Mouse (Mus musculus) embryonic facial prominence, embryonic 13.5 days (tissue): Measurements from ENCODE around the gene Tshz2. TPM values are rescaled to one million over a fixed set of nuclear protein-coding genes. Genes with fewer than 3 reads are reported as not detected.
A peak's percentile ranks its signal among the peaks of the same experiment; 100 is the strongest.

Source experiments
- ATAC-seq: fragments of 200-750 bp; cut with Nextera tagmentation; 2 replicates; pipeline ENCODE4 v1.8.0; 2017; ENCODE audit warnings: low read depth; ENCODE audit not compliant: insufficient number of reproducible peaks, insufficient read depth, low FRiP score, low TSS enrichment
- H3K27ac ChIP-seq: fragments of 300-500 bp; sonication (generic); 2 replicates; pipeline ENCODE4 v1.5.1; 2015; ENCODE audit warnings: moderate library complexity, mild to moderate bottlenecking, inconsistent platforms
- H3K27me3 ChIP-seq: fragments of 300-500 bp; sonication (generic); 2 replicates; pipeline ENCODE4 v1.6.1; 2015; ENCODE audit warnings: mild to moderate bottlenecking, inconsistent platforms
- H3K36me3 ChIP-seq: fragments of 300-500 bp; sonication (generic); 2 replicates; pipeline ENCODE4 v1.6.1; 2015; ENCODE audit warnings: mild to moderate bottlenecking, inconsistent platforms
- H3K4me1 ChIP-seq: fragments of 300-500 bp; sonication (generic); 2 replicates; pipeline ENCODE4 v1.6.1; 2015; ENCODE audit warnings: inconsistent platforms
- H3K4me2 ChIP-seq: fragments of 300-500 bp; sonication (generic); 2 replicates; pipeline ENCODE4 v1.6.1; 2015; ENCODE audit warnings: moderate library complexity, mild to moderate bottlenecking, inconsistent platforms
- H3K4me3 ChIP-seq: fragments of 300-500 bp; sonication (generic); 2 replicates; pipeline ENCODE4 v1.5.1; 2015; ENCODE audit warnings: mild to moderate bottlenecking, inconsistent platforms
- H3K9ac ChIP-seq: fragments of 300-500 bp; sonication (generic); 2 replicates; pipeline ENCODE4 v1.6.1; 2015; ENCODE audit warnings: mild to moderate bottlenecking, inconsistent platforms
- H3K9me3 ChIP-seq: fragments of 300-500 bp; sonication (generic); 2 replicates; pipeline ENCODE4 v1.6.1; 2016; ENCODE audit warnings: inconsistent platforms
- WGBS: fragments of 180-500 bp; shearing (Covaris S2); methylation state at CpG from one replicate; pipeline ENCODE4 v1.1.7; 2015; ENCODE audit warnings: mixed read lengths; 5-methylcytosine and 5-hydroxymethylcytosine counted together
- polyA plus RNA-seq: library from polyadenylated mRNA; unstranded; fragments of >200 nt; fragmentation: Nextera tagmentation; extraction: Ambion mirVana; gene quantifications from 2 replicates; pipeline ENCODE4 v1.2.1, GENCODE M21; 2015

The Tshz2 gene
- polyA plus RNA-seq, 1 experiment from 2014 or later, result 10.2 TPM

DNA sequence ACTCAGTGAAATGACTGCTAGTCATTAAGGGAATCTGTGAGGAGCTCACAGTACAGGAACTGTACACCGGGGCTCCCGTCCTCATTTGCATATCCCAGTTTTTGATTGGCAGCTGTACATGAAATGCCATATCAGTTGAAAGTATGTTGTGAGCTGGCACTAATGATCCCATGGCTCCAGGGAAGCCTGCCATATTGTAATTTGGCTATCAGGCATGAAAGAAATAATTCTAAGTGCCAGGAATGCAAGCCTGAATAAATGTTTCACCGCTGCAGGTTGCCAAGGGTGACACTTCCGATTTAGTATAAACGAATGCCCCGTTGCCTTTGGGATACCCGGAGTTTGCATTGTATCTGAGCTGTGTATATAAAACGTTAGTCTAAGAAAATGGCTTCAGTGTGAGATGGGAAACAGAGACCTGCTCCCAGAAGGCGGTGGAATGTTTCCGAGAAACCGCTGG is 366.1 kb downstream of the Tshz2 start:
- Histone ChIP-seq H3K4me2 (peak overlapping the region; percentile 45), H3K27me3 (no peaks in the 10 kb centered on the region), H3K36me3 (no peaks in the 10 kb centered on the region), H3K9ac (no peak overlapping the region), H3K27ac (peak overlapping the region; percentile 84), H3K4me3 (no peak overlapping the region), H3K9me3 (no peaks in the 10 kb centered on the region), H3K4me1 (peaks cover 56% of the 10 kb centered on the region)
- 26% methylated on average over 11 of the region's 11 CpGs for WGBS
- no peak for ATAC-seq

- no peak overlapping the region for H3K9ac ChIP-seq
- ATAC-seq, result no peak
- H3K36me3 ChIP-seq, result no peaks in the 10 kb centered on the region
- 62% methylated on average over 25 of the region's 25 CpGs for WGBS
- H3K27ac ChIP-seq, result 0 out of 2 replicates have a peak overlapping the region, but pooled peaks have one; percentile 22
- no peak overlapping the region for H3K4me3 ChIP-seq
- no peaks in the 10 kb centered on the region; the same call in 1 of the 2 replicates for H3K9me3 ChIP-seq
- peaks cover 33% of the 10 kb centered on the region for H3K4me1 ChIP-seq
- no peaks in the 10 kb centered on the region for H3K27me3 ChIP-seq
- H3K4me2 ChIP-seq, result 0 out of 2 replicates have a peak overlapping the region, but pooled peaks have one; percentile 14
These were observed 370.0 kb downstream of the Tshz2 start for GRCm38 (mm10) chr2:170002594-170003504.

DNA sequence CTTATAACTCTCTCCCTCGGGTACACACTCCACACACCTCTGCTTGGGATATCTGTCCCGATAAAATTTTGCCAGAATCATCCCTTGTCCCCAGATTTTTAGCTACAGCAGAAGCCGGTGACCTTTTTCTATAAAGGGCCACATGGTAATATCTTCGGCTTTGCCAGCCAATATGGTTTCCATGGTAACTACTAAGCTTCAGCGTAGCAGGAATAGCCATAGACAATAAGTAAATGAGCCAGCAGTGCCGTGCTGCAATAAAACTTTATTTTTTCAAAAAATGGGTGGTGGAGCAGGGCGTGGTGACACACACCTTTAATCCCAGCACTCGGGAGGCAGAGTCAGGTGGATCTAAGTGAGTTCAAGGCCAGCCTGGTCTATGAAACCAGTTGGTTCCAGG is 370.9 kb downstream of the Tshz2 start:
- 74% methylated on average over 8 of the region's 8 CpGs for WGBS
- no peak overlapping the region for H3K4me2 ChIP-seq
- no peak overlapping the region for H3K9ac ChIP-seq
- H3K27me3 ChIP-seq, result no peaks in the 10 kb centered on the region
- no peak overlapping the region for H3K4me3 ChIP-seq
- peaks cover 4% of the 10 kb centered on the region; the same call in 1 of the 2 replicates for H3K9me3 ChIP-seq
- peaks cover 25% of the 10 kb centered on the region for H3K4me1 ChIP-seq
- H3K27ac ChIP-seq, result no peak overlapping the region
- ATAC-seq, result no peak
- no peaks in the 10 kb centered on the region for H3K36me3 ChIP-seq

GRCm38 (mm10) chr2:170006829-170007228 is 374.0 kb downstream of the Tshz2 start:
- no peaks in the 10 kb centered on the region for H3K36me3 ChIP-seq
- no peak overlapping the region for H3K27ac ChIP-seq
- H3K4me3 ChIP-seq, result no peak overlapping the region
- no peak overlapping the region for H3K9ac ChIP-seq
- H3K27me3 ChIP-seq, result no peaks in the 10 kb centered on the region
- WGBS, result 74% methylated on average over 8 of the region's 8 CpGs
- no peak for ATAC-seq
- no peak overlapping the region for H3K4me2 ChIP-seq
- H3K4me1 ChIP-seq, result peaks cover 20% of the 10 kb centered on the region
- peaks cover 4% of the 10 kb centered on the region; the same call in 1 of the 2 replicates for H3K9me3 ChIP-seq

DNA sequence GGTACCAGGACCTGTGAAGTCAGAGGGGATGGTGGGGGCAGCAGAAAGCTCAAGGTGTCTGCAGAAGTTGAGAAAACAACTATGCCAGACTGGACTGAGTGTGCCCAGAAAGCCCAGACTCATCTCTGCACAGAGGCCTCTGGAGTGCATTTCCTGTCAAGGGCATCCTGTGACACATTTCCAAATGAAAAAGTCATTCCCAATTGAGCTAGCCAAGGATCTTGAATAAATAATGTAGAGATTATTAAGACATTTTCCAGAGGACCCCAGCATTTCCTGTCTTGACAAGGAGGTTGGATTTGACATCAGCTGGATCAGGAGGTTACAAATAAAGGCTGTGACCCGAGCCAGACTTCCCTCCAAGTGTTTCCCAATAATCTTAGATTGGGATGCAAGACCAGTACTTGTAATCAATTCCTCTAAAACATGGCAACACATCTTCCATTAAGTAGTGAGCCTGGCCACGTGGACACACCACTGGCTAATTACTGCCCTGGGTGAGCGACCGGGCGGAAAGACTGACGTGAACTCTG is 374.7 kb downstream of the Tshz2 start:
- Histone ChIP-seq H3K36me3 (no peaks in the 10 kb centered on the region), H3K27me3 (no peaks in the 10 kb centered on the region), H3K4me3 (no peak overlapping the region), H3K27ac (no peak overlapping the region), H3K4me2 (no peak overlapping the region), H3K4me1 (peaks cover 25% of the 10 kb centered on the region), H3K9ac (no peak overlapping the region), H3K9me3 (peaks cover 4% of the 10 kb centered on the region; the same call in 1 of the 2 replicates)
- no peak for ATAC-seq
- WGBS, result 77% methylated on average over 6 of the region's 6 CpGs

- ATAC-seq, result no peak
- 59% methylated on average over 11 of the region's 11 CpGs for WGBS
- Histone ChIP-seq H3K4me2 (no peak overlapping the region), H3K4me3 (no peak overlapping the region), H3K9me3 (peaks cover 4% of the 10 kb centered on the region; the same call in 1 of the 2 replicates), H3K36me3 (no peaks in the 10 kb centered on the region), H3K4me1 (peaks cover 28% of the 10 kb centered on the region), H3K9ac (no peak overlapping the region), H3K27ac (no peak overlapping the region), H3K27me3 (no peaks in the 10 kb centered on the region)
These were observed 376.9 kb downstream of the Tshz2 start for GRCm38 (mm10) chr2:170009729-170010128.

- Histone ChIP-seq H3K9me3 (0 out of 2 replicates have a peak, but pooled peaks cover 4% of the 10 kb centered on the region), H3K36me3 (no peaks in the 10 kb centered on the region), H3K4me1 (peaks cover 23% of the 10 kb centered on the region), H3K9ac (no peak overlapping the region), H3K4me2 (peak overlapping the region; percentile 45), H3K27ac (peak overlapping the region; percentile 48; the same call in 1 of the 2 replicates), H3K4me3 (no peak overlapping the region), H3K27me3 (no peaks in the 10 kb centered on the region)
- 17% methylated on average over 8 of the region's 8 CpGs for WGBS
- no peak for ATAC-seq
These were observed 379.0 kb downstream of the Tshz2 start for GRCm38 (mm10) chr2:170011858-170012257.

DNA sequence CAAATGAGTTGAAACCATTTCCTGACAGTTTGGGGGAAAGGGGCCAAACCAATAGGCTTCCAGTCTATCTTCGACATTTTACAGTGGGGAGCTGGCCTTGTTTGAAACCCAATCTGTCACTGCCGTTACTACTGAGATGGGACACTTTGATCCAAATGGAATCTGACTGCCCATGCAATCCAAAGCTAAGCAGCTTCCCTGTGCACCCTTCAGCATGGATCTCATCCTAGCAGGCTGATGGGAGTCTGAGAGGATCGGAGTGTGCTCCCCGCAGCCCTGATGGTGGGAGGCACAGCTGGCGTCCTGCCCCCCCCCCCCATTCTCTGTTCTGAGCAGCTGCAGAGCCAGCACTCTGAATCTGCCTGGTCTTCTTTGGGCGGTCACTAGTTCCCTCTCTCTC is 384.5 kb downstream of the Tshz2 start:
- no peaks in the 10 kb centered on the region for H3K9me3 ChIP-seq
- 29% methylated on average over 6 of the region's 6 CpGs for WGBS
- peak overlapping the region; percentile 44; the same call in 1 of the 2 replicates for H3K9ac ChIP-seq
- no peak overlapping the region for H3K4me3 ChIP-seq
- no peaks in the 10 kb centered on the region for H3K36me3 ChIP-seq
- H3K27ac ChIP-seq, result no peak overlapping the region
- H3K4me1 ChIP-seq, result peaks cover 18% of the 10 kb centered on the region
- ATAC-seq, result no peak
- H3K27me3 ChIP-seq, result no peaks in the 10 kb centered on the region
- no peak overlapping the region for H3K4me2 ChIP-seq

GRCm38 (mm10) chr2:170017926-170018325 is 385.1 kb downstream of the Tshz2 start:
- 54% methylated on average over 7 of the region's 7 CpGs for WGBS
- no peak overlapping the region for H3K9ac ChIP-seq
- no peak overlapping the region for H3K4me2 ChIP-seq
- H3K4me3 ChIP-seq, result no peak overlapping the region
- H3K27me3 ChIP-seq, result no peaks in the 10 kb centered on the region
- ATAC-seq, result no peak
- H3K36me3 ChIP-seq, result no peaks in the 10 kb centered on the region
- H3K27ac ChIP-seq, result no peak overlapping the region
- H3K9me3 ChIP-seq, result no peaks in the 10 kb centered on the region
- H3K4me1 ChIP-seq, result peaks cover 15% of the 10 kb centered on the region

- Histone ChIP-seq H3K9ac (no peak overlapping the region), H3K4me1 (peaks cover 4% of the 10 kb centered on the region; the same call in 1 of the 2 replicates)
- no peak for ATAC-seq
These were observed 390.1 kb downstream of the Tshz2 start for GRCm38 (mm10) chr2:170022953-170023352.

GRCm38 (mm10) chr2:170023741-170024140 is 390.9 kb downstream of the Tshz2 start:
- no peak overlapping the region for H3K27ac ChIP-seq
- 66% methylated on average over 9 of the region's 9 CpGs for WGBS
- no peak overlapping the region for H3K4me2 ChIP-seq
- H3K9me3 ChIP-seq, result no peaks in the 10 kb centered on the region
- no peak overlapping the region for H3K4me3 ChIP-seq
- ATAC-seq, result no peak
- peaks cover 8% of the 10 kb centered on the region; the same call in 1 of the 2 replicates for H3K4me1 ChIP-seq
- H3K9ac ChIP-seq, result no peak overlapping the region
- no peaks in the 10 kb centered on the region for H3K27me3 ChIP-seq
- H3K36me3 ChIP-seq, result no peaks in the 10 kb centered on the region

More at GRCm38 (mm10) chr2:170022953-170023352, 390.1 kb downstream of the Tshz2 start:
- Histone ChIP-seq H3K36me3 (no peaks in the 10 kb centered on the region), H3K27ac (no peak overlapping the region), H3K4me2 (no peak overlapping the region), H3K4me3 (no peak overlapping the region), H3K9me3 (no peaks in the 10 kb centered on the region), H3K27me3 (no peaks in the 10 kb centered on the region)
- 72% methylated on average over 5 of the region's 5 CpGs for WGBS
